Mouse (Mus musculus) ovary, postnatal 10 days (tissue): ENCODE measurements around the gene Rasgef1b.

Experiments
- DNase-seq: peaks from one replicate; pipeline ENCODE4 v3.0.0; 2022; ENCODE audit warnings: low spot score

Gene Rasgef1b

GRCm38 (mm10) chr5:99402297-99402696 is 326.6 kb downstream of the Rasgef1b start:
- no peak for DNase-seq

GRCm38 (mm10) chr5:99399855-99400626 is 328.8 kb downstream of the Rasgef1b start:
- no peak for DNase-seq

GRCm38 (mm10) chr5:99398472-99399070 is 330.3 kb downstream of the Rasgef1b start:
- no peak for DNase-seq

- no peak for DNase-seq
These were observed 334.3 kb downstream of the Rasgef1b start for GRCm38 (mm10) chr5:99394578-99394977.

- no peak for DNase-seq
These were observed 337.3 kb downstream of the Rasgef1b start for GRCm38 (mm10) chr5:99391525-99391924.

GRCm38 (mm10) chr5:99390776-99391175 is 338.1 kb downstream of the Rasgef1b start:
- DNase-seq, result no peak

GRCm38 (mm10) chr5:99390314-99390713 is 338.6 kb downstream of the Rasgef1b start:
- DNase-seq, result no peak

GRCm38 (mm10) chr5:99388585-99389250 is 340.1 kb downstream of the Rasgef1b start:
- DNase-seq, result no peak

- no peak for DNase-seq
These were observed 340.7 kb downstream of the Rasgef1b start for GRCm38 (mm10) chr5:99388131-99388530.

- DNase-seq, result no peak
These were observed 341.5 kb downstream of the Rasgef1b start for GRCm38 (mm10) chr5:99387185-99387981.

GRCm38 (mm10) chr5:99386246-99386845 is 342.5 kb downstream of the Rasgef1b start:
- DNase-seq, result no peak

GRCm38 (mm10) chr5:99385737-99386136 is 343.1 kb downstream of the Rasgef1b start:
- no peak for DNase-seq

- DNase-seq, result no peak
These were observed 343.8 kb downstream of the Rasgef1b start for GRCm38 (mm10) chr5:99385090-99385489.

GRCm38 (mm10) chr5:99383783-99384281 is 345.0 kb downstream of the Rasgef1b start:
- no peak for DNase-seq

GRCm38 (mm10) chr5:99382786-99383185 is 346.1 kb downstream of the Rasgef1b start:
- DNase-seq, result no peak

- DNase-seq, result no peak
These were observed 347.2 kb downstream of the Rasgef1b start for GRCm38 (mm10) chr5:99381639-99382038.

GRCm38 (mm10) chr5:99380882-99381281 is 348.0 kb downstream of the Rasgef1b start:
- DNase-seq, result no peak

GRCm38 (mm10) chr5:99380166-99380565 is 348.7 kb downstream of the Rasgef1b start:
- DNase-seq, result no peak

- DNase-seq, result no peak
These were observed 350.2 kb downstream of the Rasgef1b start for GRCm38 (mm10) chr5:99378437-99379226.

GRCm38 (mm10) chr5:99375725-99376124 is 353.1 kb downstream of the Rasgef1b start:
- no peak for DNase-seq

- no peak for DNase-seq
These were observed 354.4 kb downstream of the Rasgef1b start for GRCm38 (mm10) chr5:99374460-99374859.
